Mouse (Mus musculus) intestine, embryonic 16.5 days (tissue): Measurements from ENCODE around the gene Tle1. TPM values are rescaled to one million over a fixed set of nuclear protein-coding genes. Genes with fewer than 3 reads are reported as not detected.

Experiments used
- ATAC-seq: fragments of 200-750 bp; cut with Nextera tagmentation; 2 replicates; pipeline ENCODE4 v1.8.0; 2017; ENCODE audit warnings: moderate TSS enrichment, moderate library complexity
- H3K27ac ChIP-seq: fragments of 300-500 bp; sonication (generic); 2 replicates; pipeline ENCODE4 v1.5.1; 2014; ENCODE audit warnings: mild to moderate bottlenecking, low read length
- H3K27me3 ChIP-seq: fragments of 300-500 bp; sonication (generic); replicated peaks from 2 replicates; pipeline ENCODE4 v1.6.1; 2014; ENCODE audit warnings: low read length, control low read depth, mixed read lengths; ENCODE audit not compliant: control insufficient read depth, insufficient read depth
- H3K36me3 ChIP-seq: fragments of 300-500 bp; sonication (generic); 2 replicates; pipeline ENCODE4 v1.6.1; 2014; ENCODE audit warnings: low read length, control low read depth; ENCODE audit not compliant: control insufficient read depth, insufficient read depth
- H3K4me1 ChIP-seq: fragments of 300-500 bp; sonication (generic); 2 replicates; pipeline ENCODE4 v1.6.1; 2014; ENCODE audit warnings: low read length, control low read depth, mixed read lengths; ENCODE audit not compliant: control insufficient read depth, insufficient read depth
- H3K4me2 ChIP-seq: fragments of 300-500 bp; sonication (generic); 2 replicates; pipeline ENCODE4 v1.6.1; 2014; ENCODE audit warnings: low read depth, low read length, control low read depth
- H3K4me3 ChIP-seq: fragments of 300-500 bp; sonication (generic); 2 replicates; pipeline ENCODE4 v1.5.1; 2014; ENCODE audit warnings: mild to moderate bottlenecking, low read length
- H3K9ac ChIP-seq: fragments of 300-500 bp; sonication (generic); 2 replicates; pipeline ENCODE4 v1.6.1; 2014; ENCODE audit warnings: low read depth, low read length
- H3K9me3 ChIP-seq: fragments of 300-500 bp; sonication (generic); 2 replicates; pipeline ENCODE4 v1.6.1; 2016; ENCODE audit warnings: low read length, control low read depth; ENCODE audit not compliant: control insufficient read depth
- WGBS: fragments of 180-500 bp; shearing (Covaris S2); extraction: QIAGEN DNeasy Blood & Tissue Kit; methylation state at CpG from one replicate; pipeline ENCODE4 v1.1.7; 2014; 5-methylcytosine and 5-hydroxymethylcytosine counted together
- polyA plus RNA-seq: library from polyadenylated mRNA; unstranded; fragments of >200 nt; fragmentation: Nextera tagmentation; extraction: Ambion mirVana; gene quantifications from 2 replicates; pipeline ENCODE4 v1.2.1, GENCODE M21; 2015

Tle1 gene
- polyA plus RNA-seq, 1 experiment from 2014 or later, result 12.5 TPM

GRCm38 (mm10) chr4:72140706-72141105, 60.0 kb downstream of the Tle1 start:
- no peak overlapping the region for H3K9ac ChIP-seq
- H3K27me3 ChIP-seq, result no peaks in the 10 kb centered on the region
- H3K4me3 ChIP-seq, result no peak overlapping the region
- H3K4me1 ChIP-seq, result no peaks in the 10 kb centered on the region
- no peak overlapping the region for H3K27ac ChIP-seq
- WGBS, result 75% methylated on average over 3 of the region's 3 CpGs
- no peak for ATAC-seq
- H3K4me2 ChIP-seq, result no peak overlapping the region
- H3K36me3 ChIP-seq, result peaks cover 6% of the 10 kb centered on the region
- H3K9me3 ChIP-seq, result no peaks in the 10 kb centered on the region

GRCm38 (mm10) chr4:72139475-72140120, 61.1 kb downstream of the Tle1 start:
- Histone ChIP-seq H3K27me3 (no peaks in the 10 kb centered on the region), H3K27ac (no peak overlapping the region), H3K4me2 (no peak overlapping the region), H3K4me1 (no peaks in the 10 kb centered on the region), H3K9ac (no peak overlapping the region), H3K9me3 (no peaks in the 10 kb centered on the region), H3K36me3 (peaks cover 6% of the 10 kb centered on the region), H3K4me3 (no peak overlapping the region)
- no peak for ATAC-seq
- 76% methylated on average over 11 of the region's 11 CpGs for WGBS

- Histone ChIP-seq H3K27ac (no peak overlapping the region), H3K36me3 (peaks cover 8% of the 10 kb centered on the region), H3K9ac (no peak overlapping the region), H3K9me3 (no peaks in the 10 kb centered on the region), H3K4me2 (no peak overlapping the region), H3K4me3 (no peak overlapping the region), H3K4me1 (no peaks in the 10 kb centered on the region), H3K27me3 (no peaks in the 10 kb centered on the region)
- WGBS, result 89% methylated on average over 11 of the region's 11 CpGs
- 0 out of 2 replicates have a peak, but pooled peaks have one; percentile 11 for ATAC-seq
These were observed 62.2 kb downstream of the Tle1 start for GRCm38 (mm10) chr4:72138264-72139080.

- Histone ChIP-seq H3K9ac (no peak overlapping the region), H3K27ac (no peak overlapping the region), H3K4me3 (no peak overlapping the region), H3K36me3 (0 out of 2 replicates have a peak, but pooled peaks cover 2% of the 10 kb centered on the region), H3K4me2 (no peak overlapping the region), H3K27me3 (no peaks in the 10 kb centered on the region), H3K9me3 (no peaks in the 10 kb centered on the region), H3K4me1 (no peaks in the 10 kb centered on the region)
- WGBS, result 65% methylated on average over 3 of the region's 3 CpGs
- ATAC-seq, result no peak
These were observed 68.1 kb downstream of the Tle1 start for GRCm38 (mm10) chr4:72132646-72133045.

- no peak overlapping the region for H3K27ac ChIP-seq
- H3K27me3 ChIP-seq, result no peaks in the 10 kb centered on the region
- ATAC-seq, result no peak
- H3K4me2 ChIP-seq, result no peak overlapping the region
- 67% methylated on average over 2 of the region's 2 CpGs for WGBS
- no peaks in the 10 kb centered on the region for H3K4me1 ChIP-seq
- no peak overlapping the region for H3K9ac ChIP-seq
- no peak overlapping the region for H3K4me3 ChIP-seq
- H3K36me3 ChIP-seq, result no peaks in the 10 kb centered on the region
- H3K9me3 ChIP-seq, result no peaks in the 10 kb centered on the region
These were observed 73.1 kb downstream of the Tle1 start for GRCm38 (mm10) chr4:72127596-72127995.

GRCm38 (mm10) chr4:72124790-72125189, 75.9 kb downstream of the Tle1 start:
- WGBS, result 76% methylated on average over 5 of the region's 5 CpGs
- ATAC-seq, result no peak
- no peaks in the 10 kb centered on the region for H3K36me3 ChIP-seq

GRCm38 (mm10) chr4:72122837-72123236, 77.9 kb downstream of the Tle1 start:
- Histone ChIP-seq H3K4me3 (no peak overlapping the region), H3K27me3 (no peaks in the 10 kb centered on the region), H3K27ac (no peak overlapping the region; the same call in 1 of the 2 replicates), H3K4me2 (no peak overlapping the region), H3K9me3 (no peaks in the 10 kb centered on the region), H3K4me1 (no peaks in the 10 kb centered on the region), H3K9ac (no peak overlapping the region), H3K36me3 (peaks cover 6% of the 10 kb centered on the region)
- 33% methylated on average over 1 of the region's 1 CpGs for WGBS
- peak; percentile 60 for ATAC-seq

More at GRCm38 (mm10) chr4:72124790-72125189, 75.9 kb downstream of the Tle1 start:
- H3K4me2 ChIP-seq, result no peak overlapping the region
- no peak overlapping the region for H3K9ac ChIP-seq
- no peaks in the 10 kb centered on the region for H3K4me1 ChIP-seq
- H3K4me3 ChIP-seq, result no peak overlapping the region
- no peaks in the 10 kb centered on the region for H3K9me3 ChIP-seq
- H3K27ac ChIP-seq, result no peak overlapping the region
- H3K27me3 ChIP-seq, result no peaks in the 10 kb centered on the region

- no peaks in the 10 kb centered on the region for H3K27me3 ChIP-seq
- peaks cover 6% of the 10 kb centered on the region for H3K36me3 ChIP-seq
- H3K4me1 ChIP-seq, result no peaks in the 10 kb centered on the region
- H3K4me2 ChIP-seq, result no peak overlapping the region
- no peak overlapping the region for H3K9ac ChIP-seq
- no peak overlapping the region for H3K27ac ChIP-seq
- peak; percentile 56; the same call in 1 of the 2 replicates for ATAC-seq
- no peaks in the 10 kb centered on the region for H3K9me3 ChIP-seq
- no peak overlapping the region for H3K4me3 ChIP-seq
- 38% methylated on average over 2 of the region's 2 CpGs for WGBS
These were observed 78.4 kb downstream of the Tle1 start for GRCm38 (mm10) chr4:72122343-72122742.

GRCm38 (mm10) chr4:72120050-72120449, 80.7 kb downstream of the Tle1 start:
- Histone ChIP-seq H3K4me2 (no peak overlapping the region), H3K4me1 (no peaks in the 10 kb centered on the region), H3K27ac (no peak overlapping the region), H3K9me3 (no peaks in the 10 kb centered on the region), H3K4me3 (no peak overlapping the region), H3K36me3 (peaks cover 6% of the 10 kb centered on the region), H3K9ac (no peak overlapping the region), H3K27me3 (no peaks in the 10 kb centered on the region)
- ATAC-seq, result no peak
- WGBS, result 81% methylated on average over 6 of the region's 6 CpGs
